Mouse (Mus musculus): ENCODE measurements at regions not wholly inside any gene's neighbourhood (a gene's known extent, or its start where the extent isn't known, plus 50 kb on each side); places are given as distances from the start of the nearest gene placed in this dataset.

GRCm38 (mm10) chr3:115815571-115816156 lies 72.0 kb upstream of the Dph5 start:
- intact Hi-C loops (cut with DNase I) = loop anchor here (1.0 to 2.0 kb wide), 2 partner anchors 47 to 101 kb away; no protein-coding TSS in a partner anchor

GRCm38 (mm10) chr3:115816328-115817160 lies 71.1 kb upstream of the Dph5 start:
- intact Hi-C loops (cut with DNase I) = no loop called here
- no peak for DNase-seq

More at GRCm38 (mm10) chr3:115815571-115816156, 72.0 kb upstream of the Dph5 start:
- DNase-seq = peak; percentile 48 to 60

GRCm38 (mm10) chr3:115817771-115818170 lies 69.9 kb upstream of the Dph5 start:
- no peak for DNase-seq
- intact Hi-C loops (cut with DNase I) = no loop called here

- intact Hi-C loops (cut with DNase I) = no loop called here
- no peak for DNase-seq
Measured at GRCm38 (mm10) chr3:115818734-115819133, 68.9 kb upstream of the Dph5 start.

GRCm38 (mm10) chr3:115819401-115820138 lies 68.1 kb upstream of the Dph5 start:
- peak; percentile 42 to 49 for DNase-seq
- intact Hi-C loops (cut with DNase I) = loop anchor here (2.0 kb wide), 1 partner anchor 67 kb away; the partner anchor contains the start of gene Dph5

- intact Hi-C loops (cut with DNase I) = loop anchor here (2.0 kb wide), 1 partner anchor 67 kb away; the partner anchor contains the start of gene Dph5
- DNase-seq = no peak
Measured at GRCm38 (mm10) chr3:115820139-115820481, 67.5 kb upstream of the Dph5 start.

- DNase-seq = no peak
- intact Hi-C loops (cut with DNase I) = loop anchor here (2.0 kb wide), 1 partner anchor 65 kb away; the partner anchor contains the start of gene Dph5
Measured at GRCm38 (mm10) chr3:115821627-115822026, 66.0 kb upstream of the Dph5 start.

- no peak for DNase-seq
- intact Hi-C loops (cut with DNase I) = no loop called here
Measured at GRCm38 (mm10) chr3:115822491-115822890, 65.1 kb upstream of the Dph5 start.

GRCm38 (mm10) chr3:115823741-115824140 lies 63.9 kb upstream of the Dph5 start:
- DNase-seq = no peak
- intact Hi-C loops (cut with DNase I) = no loop called here

- DNase-seq = no peak
- intact Hi-C loops (cut with DNase I) = no loop called here
Measured at GRCm38 (mm10) chr3:115824792-115825191, 62.8 kb upstream of the Dph5 start.

- intact Hi-C loops (cut with DNase I) = no loop called here
Measured at GRCm38 (mm10) chr3:115835381-115835780, 52.3 kb upstream of the Dph5 start.

GRCm38 (mm10) chr3:115837617-115838216 lies 49.9 kb upstream of the Dph5 start:
- intact Hi-C loops (cut with DNase I) = no loop called here

More at GRCm38 (mm10) chr3:115835381-115835780, 52.3 kb upstream of the Dph5 start:
- no peak for DNase-seq

More at GRCm38 (mm10) chr3:115837617-115838216, 49.9 kb upstream of the Dph5 start:
- DNase-seq = no peak

Data from heart, postnatal 36 days (tissue).